Mouse (Mus musculus) neural tube, embryonic 14.5 days (tissue): Measurements from ENCODE around the gene Vav2. TPM values are rescaled to one million over a fixed set of nuclear protein-coding genes. Genes with fewer than 3 reads are reported as not detected.

Source experiments
- ATAC-seq: fragments of 200-750 bp; cut with Nextera tagmentation; 2 replicates; pipeline ENCODE4 v1.8.0; 2017; ENCODE audit warnings: low read depth, mild to moderate bottlenecking, moderate TSS enrichment, moderate library complexity
- H3K27ac ChIP-seq: fragments of 300-500 bp; sonication (generic); 2 replicates; pipeline ENCODE4 v1.5.1; 2014; ENCODE audit warnings: low read depth, mild to moderate bottlenecking, control low read depth, low read length, moderate library complexity, mixed read lengths
- H3K27me3 ChIP-seq: fragments of 300-500 bp; sonication (generic); 2 replicates; pipeline ENCODE4 v1.6.1; 2014; ENCODE audit warnings: low read length; ENCODE audit not compliant: control insufficient read depth, insufficient read depth
- H3K36me3 ChIP-seq: fragments of 300-500 bp; sonication (generic); 2 replicates; pipeline ENCODE4 v1.6.1; 2014; ENCODE audit warnings: low read length, mixed read lengths; ENCODE audit not compliant: control insufficient read depth, insufficient read depth
- H3K4me1 ChIP-seq: fragments of 300-500 bp; sonication (generic); 2 replicates; pipeline ENCODE4 v1.6.1; 2014; ENCODE audit warnings: low read length; ENCODE audit not compliant: control insufficient read depth, insufficient read depth
- H3K4me2 ChIP-seq: fragments of 300-500 bp; sonication (generic); 2 replicates; pipeline ENCODE4 v1.6.1; 2014; ENCODE audit warnings: mild to moderate bottlenecking, low read depth, low read length, control low read depth
- H3K4me3 ChIP-seq: fragments of 300-500 bp; sonication (generic); 2 replicates; pipeline ENCODE4 v1.5.1; 2014; ENCODE audit warnings: low read depth, low read length, control low read depth, mixed read lengths
- H3K9ac ChIP-seq: fragments of 300-500 bp; sonication (generic); replicated peaks from 2 replicates; pipeline ENCODE4 v1.6.1; 2014; ENCODE audit warnings: low read depth, mild to moderate bottlenecking, control low read depth, low read length, mixed read lengths
- H3K9me3 ChIP-seq: fragments of 300-500 bp; sonication (generic); 2 replicates; pipeline ENCODE4 v1.6.1; 2016; ENCODE audit warnings: low read length; ENCODE audit not compliant: control insufficient read depth
- WGBS: fragments of 180-500 bp; shearing (Covaris S2); extraction: QIAGEN DNeasy Blood & Tissue Kit; methylation state at CpG from one replicate; pipeline ENCODE4 v1.1.7; 2014; 5-methylcytosine and 5-hydroxymethylcytosine counted together
- polyA plus RNA-seq: library from polyadenylated mRNA; unstranded; fragments of >200 nt; fragmentation: Nextera tagmentation; extraction: Ambion mirVana; gene quantifications from 2 replicates; pipeline ENCODE4 v1.2.1, GENCODE M21; 2014

Gene Vav2
- 14.5 and 18.7 TPM in 2 replicates for polyA plus RNA-seq

DNA sequence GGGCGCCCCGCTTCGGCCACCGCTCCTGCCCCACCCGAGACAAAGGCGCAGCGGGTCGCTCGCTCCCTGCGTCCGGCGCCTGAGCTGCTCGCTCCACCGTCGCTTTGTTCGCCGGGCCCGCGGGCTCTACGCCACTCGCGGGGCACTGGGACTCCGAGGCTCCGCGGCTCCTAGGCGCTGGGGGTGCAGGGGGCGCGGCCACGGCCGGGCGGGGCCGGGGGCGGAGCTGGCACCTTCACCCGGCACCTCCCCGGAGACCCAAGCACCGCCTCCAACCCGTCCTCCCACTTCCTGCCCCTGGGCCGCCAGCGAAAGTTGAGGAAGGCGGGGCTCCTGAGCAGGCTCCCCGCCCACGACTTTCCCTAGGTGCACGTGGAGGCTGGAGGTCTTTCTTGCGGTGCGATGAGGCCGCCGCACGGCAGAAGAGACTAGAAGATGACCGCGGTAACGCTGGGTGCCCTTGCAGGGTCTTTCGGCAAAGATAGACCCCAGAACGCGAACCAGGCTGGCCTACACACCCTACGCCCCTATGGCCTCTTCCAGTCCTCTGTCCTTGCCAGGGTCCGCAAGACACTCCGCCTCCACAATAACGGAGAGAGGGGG lies at the start of gene Vav2:
Vav2 (minus strand) TSS at position 179 of the 603 bp plus-strand sequence.
- H3K9ac ChIP-seq = peak within 1 kb of the TSS; percentile 91
- peak within 1 kb of the TSS; percentile 91 for H3K4me3 ChIP-seq
- under 1% methylated on average over 49 of the region's 58 CpGs for WGBS
- peak; percentile 89 for ATAC-seq
- H3K27ac ChIP-seq = peak within 1 kb of the TSS; percentile 85
- peaks cover 35% of the 10 kb centered on the region for H3K4me1 ChIP-seq
- H3K27me3 ChIP-seq = no peaks in the 10 kb centered on the region
- H3K36me3 ChIP-seq = no peaks in the 10 kb centered on the region
- H3K9me3 ChIP-seq = no peaks in the 10 kb centered on the region
- H3K4me2 ChIP-seq = peak within 1 kb of the TSS; percentile 90

DNA sequence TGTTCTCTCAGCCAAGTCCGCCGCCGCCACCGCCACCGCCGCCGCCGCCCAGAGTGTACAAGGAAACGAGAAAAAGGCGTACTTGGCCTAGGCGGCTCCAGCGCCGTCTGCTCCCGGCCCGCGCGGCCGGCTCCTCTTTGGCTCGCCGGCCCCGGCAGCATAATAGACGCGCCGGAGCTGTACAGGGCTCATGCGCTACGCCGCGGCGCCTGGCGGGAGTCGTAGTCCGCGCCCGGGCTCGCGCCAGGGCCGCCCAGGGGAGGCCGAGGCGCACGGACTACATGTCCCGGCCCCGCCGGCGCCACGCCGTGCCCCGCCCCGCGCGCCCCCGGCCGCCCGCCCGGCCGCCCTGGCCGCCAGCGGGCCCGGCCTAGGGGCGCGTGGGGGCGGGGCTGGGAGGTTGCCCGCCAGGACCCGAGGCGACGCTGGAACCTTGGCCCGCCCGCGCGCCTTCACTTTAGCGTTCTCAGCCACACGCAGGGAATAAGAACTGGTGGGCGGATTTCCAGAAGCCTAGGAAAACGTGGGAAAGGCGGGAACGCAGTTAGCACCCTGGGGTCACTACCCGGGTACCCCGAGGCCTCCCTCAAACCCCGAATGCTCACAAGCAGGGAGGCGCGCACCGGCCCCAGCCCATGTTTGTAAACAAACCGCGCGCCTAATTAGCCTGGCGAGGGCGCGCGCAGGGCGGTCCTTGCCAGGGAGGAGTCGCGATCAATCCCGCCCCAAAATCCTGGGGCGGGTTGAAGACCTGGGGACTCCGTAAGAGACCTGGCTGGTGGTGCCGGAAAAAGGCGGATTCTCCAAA lies 48.9 kb upstream of the Vav2 start:
- Histone ChIP-seq H3K27me3 (no peaks in the 10 kb centered on the region), H3K4me1 (peaks cover 31% of the 10 kb centered on the region), H3K4me2 (peak overlapping the region; percentile 99), H3K27ac (peak overlapping the region; percentile 95), H3K4me3 (peak overlapping the region; percentile 98), H3K36me3 (no peaks in the 10 kb centered on the region), H3K9ac (peak overlapping the region; percentile 95), H3K9me3 (no peaks in the 10 kb centered on the region)
- ATAC-seq = peak; percentile 99
- under 1% methylated on average over 86 of the region's 96 CpGs for WGBS

DNA sequence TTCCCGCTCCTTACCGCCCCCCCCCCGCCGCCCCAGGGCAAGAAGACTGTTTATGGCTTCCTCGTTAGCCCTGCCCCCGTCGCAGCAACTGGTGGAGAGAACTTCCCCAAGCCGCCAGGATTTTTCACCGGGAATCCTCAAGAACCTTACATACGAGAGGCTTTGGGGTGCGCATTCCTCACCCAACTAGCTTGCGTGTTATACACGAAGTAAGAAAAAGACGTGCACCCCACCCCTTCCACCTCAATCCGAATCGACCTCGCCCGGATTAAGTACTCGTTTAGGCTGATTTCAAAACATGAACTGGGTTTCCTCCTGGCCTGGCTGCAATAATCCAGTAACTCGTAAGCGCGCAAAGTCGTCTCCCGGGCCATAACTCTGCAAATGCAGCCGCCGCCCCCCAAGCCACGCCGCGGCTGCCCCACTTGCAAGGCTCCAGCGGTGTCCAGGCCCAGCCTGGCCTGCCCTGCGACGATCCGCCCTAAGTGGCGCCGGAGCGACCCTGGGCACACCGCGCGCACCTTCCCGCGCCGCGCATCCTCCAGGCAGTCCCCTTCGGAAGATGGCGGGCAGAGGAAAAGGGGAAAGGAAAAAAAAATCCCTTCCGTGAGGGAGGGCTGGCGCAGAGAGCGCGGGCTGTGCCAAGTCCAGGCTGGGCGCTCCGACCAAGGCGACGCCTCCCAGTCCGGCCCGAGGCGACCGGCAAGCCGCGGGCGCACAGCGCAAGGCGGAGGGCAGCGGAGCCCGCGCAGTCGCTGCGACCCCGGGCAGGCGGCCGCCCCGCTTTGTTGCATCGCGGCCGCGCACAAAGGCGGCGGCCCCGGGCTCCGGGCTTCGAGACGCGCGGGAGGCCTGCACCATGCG lies 48.0 kb upstream of the Vav2 start:
- WGBS = under 1% methylated on average over 84 of the region's 84 CpGs
- H3K4me1 ChIP-seq = peaks cover 31% of the 10 kb centered on the region
- no peaks in the 10 kb centered on the region for H3K27me3 ChIP-seq
- no peaks in the 10 kb centered on the region for H3K9me3 ChIP-seq
- H3K27ac ChIP-seq = peak overlapping the region; percentile 95
- ATAC-seq = peak; percentile 58
- H3K4me3 ChIP-seq = peak overlapping the region; percentile 98
- H3K36me3 ChIP-seq = no peaks in the 10 kb centered on the region
- H3K9ac ChIP-seq = peak overlapping the region; percentile 95
- H3K4me2 ChIP-seq = peak overlapping the region; percentile 99

DNA sequence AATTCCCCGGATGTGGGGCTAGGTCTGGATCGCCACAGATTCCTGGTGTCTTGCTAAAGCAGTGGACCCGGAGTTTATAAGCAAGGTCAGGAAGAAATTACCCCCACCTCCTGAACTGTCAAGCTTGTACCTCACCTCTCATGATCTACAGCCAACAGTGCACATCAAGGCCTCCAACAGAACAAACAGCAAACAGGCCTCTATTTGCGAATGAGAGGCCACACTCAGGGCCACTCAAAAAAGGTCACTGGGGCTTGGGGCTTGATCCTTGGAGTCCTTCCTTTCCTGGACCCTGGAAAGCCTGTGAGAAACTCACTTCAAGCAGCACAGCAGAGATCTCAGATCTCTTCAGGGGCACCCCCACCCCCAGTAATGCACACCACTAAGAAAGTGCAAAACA lies 47.1 kb upstream of the Vav2 start:
- H3K4me1 ChIP-seq = peaks cover 31% of the 10 kb centered on the region
- no peak for ATAC-seq

DNA sequence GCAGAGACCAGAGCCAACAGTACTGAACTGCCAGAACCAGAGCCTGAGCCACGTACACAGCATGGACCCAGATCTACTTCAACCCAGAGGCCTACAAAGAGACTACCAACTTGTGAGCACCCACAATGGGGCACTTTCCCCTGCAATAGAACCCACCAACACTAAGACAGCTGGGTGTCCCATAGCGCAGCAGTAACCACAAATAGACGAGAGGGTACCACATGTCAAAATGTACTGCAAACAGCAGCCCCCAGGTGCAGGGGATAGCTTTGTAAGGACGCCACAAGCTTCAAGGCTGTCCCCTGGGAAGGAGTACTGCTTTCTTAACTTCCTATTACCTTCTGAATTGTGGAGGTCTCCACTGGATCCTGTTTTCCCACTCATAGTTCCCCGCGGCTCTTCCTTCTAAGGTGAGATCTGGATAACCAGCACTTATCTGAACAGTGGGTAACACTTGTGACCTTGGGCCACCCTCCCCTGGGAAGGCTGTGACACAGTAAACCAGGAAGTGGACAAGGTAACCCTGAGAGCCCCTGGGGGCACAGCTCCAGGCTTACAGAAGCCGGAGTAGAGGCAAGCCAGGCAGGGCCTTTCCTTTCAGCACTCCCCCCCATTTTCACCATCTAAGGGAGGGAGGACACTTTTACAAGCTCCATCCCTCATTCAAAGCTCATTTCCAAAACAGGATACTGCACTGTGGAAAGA lies 46.4 kb upstream of the Vav2 start:
- H3K4me1 ChIP-seq = peaks cover 31% of the 10 kb centered on the region
- H3K4me3 ChIP-seq = peak overlapping the region; percentile 98; the same call in 1 of the 2 replicates
- no peaks in the 10 kb centered on the region for H3K9me3 ChIP-seq

More for the DNA sequence above, 47.1 kb upstream of the Vav2 start:
- H3K9me3 ChIP-seq = no peaks in the 10 kb centered on the region
- 22% methylated on average over 4 of the region's 4 CpGs for WGBS
- H3K4me3 ChIP-seq = peak overlapping the region; percentile 98
- H3K36me3 ChIP-seq = no peaks in the 10 kb centered on the region
- H3K27ac ChIP-seq = no peak overlapping the region
- peak overlapping the region; percentile 99 for H3K4me2 ChIP-seq
- no peaks in the 10 kb centered on the region for H3K27me3 ChIP-seq
- H3K9ac ChIP-seq = peak overlapping the region; percentile 95

DNA sequence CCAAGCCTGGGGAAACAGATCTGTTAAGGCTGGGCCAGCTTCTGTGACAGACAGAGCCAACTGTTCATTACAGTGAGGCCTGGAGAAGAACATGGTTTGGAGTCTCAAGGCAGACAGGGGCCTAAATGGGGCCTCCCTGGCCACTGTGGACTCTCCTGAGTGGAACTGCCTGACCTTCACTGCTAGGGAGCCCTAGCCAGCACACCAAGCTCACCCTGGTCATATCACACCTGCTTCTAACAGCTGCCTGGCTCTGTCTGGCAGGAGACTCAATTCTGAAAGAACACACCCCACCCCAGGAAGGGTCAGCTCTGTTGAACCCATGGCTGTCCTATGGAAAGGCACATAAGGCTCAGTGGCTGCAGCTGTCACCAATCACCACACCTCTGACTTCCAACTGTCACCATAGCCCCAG lies 44.3 kb upstream of the Vav2 start:
- H3K4me2 ChIP-seq = no peak overlapping the region
- peaks cover 31% of the 10 kb centered on the region for H3K4me1 ChIP-seq
- H3K9me3 ChIP-seq = no peaks in the 10 kb centered on the region
- H3K36me3 ChIP-seq = no peaks in the 10 kb centered on the region
- ATAC-seq = no peak
- no peak overlapping the region for H3K4me3 ChIP-seq
- H3K27me3 ChIP-seq = no peaks in the 10 kb centered on the region
- no peak overlapping the region for H3K27ac ChIP-seq
- H3K9ac ChIP-seq = no peak overlapping the region

More for the DNA sequence above, 46.4 kb upstream of the Vav2 start:
- no peak overlapping the region for H3K27ac ChIP-seq
- no peaks in the 10 kb centered on the region for H3K36me3 ChIP-seq
- H3K9ac ChIP-seq = 0 out of 2 replicates have a peak overlapping the region, but pooled peaks have one; percentile 95
- no peaks in the 10 kb centered on the region for H3K27me3 ChIP-seq
- 69% methylated on average over 7 of the region's 7 CpGs for WGBS
- peak overlapping the region; percentile 99 for H3K4me2 ChIP-seq
- ATAC-seq = no peak

DNA sequence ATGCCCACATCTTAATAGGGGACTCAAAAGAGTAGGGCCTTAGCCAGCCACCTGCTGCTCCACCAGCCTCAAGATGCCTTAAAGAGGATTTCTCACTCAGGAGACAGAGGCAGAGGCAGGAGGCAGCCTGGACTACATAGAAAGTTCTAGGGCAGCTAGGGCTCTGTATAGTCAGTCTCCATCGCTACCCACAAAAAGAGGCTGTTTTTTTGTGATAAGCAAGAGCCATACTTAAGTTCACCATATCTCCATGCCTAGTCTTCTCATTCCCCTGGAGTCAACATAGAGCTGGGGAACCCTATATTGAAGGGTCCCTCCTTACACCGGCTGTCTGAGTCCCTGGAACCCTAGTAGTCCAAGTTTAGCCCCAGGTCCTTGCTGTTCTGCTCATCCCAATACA lies 43.7 kb upstream of the Vav2 start:
- 89% methylated on average over 2 of the region's 2 CpGs for WGBS
- Histone ChIP-seq H3K4me2 (no peak overlapping the region), H3K27ac (no peak overlapping the region), H3K9ac (no peak overlapping the region), H3K4me3 (no peak overlapping the region), H3K9me3 (no peaks in the 10 kb centered on the region), H3K4me1 (peaks cover 31% of the 10 kb centered on the region), H3K36me3 (no peaks in the 10 kb centered on the region), H3K27me3 (no peaks in the 10 kb centered on the region)
- ATAC-seq = no peak

DNA sequence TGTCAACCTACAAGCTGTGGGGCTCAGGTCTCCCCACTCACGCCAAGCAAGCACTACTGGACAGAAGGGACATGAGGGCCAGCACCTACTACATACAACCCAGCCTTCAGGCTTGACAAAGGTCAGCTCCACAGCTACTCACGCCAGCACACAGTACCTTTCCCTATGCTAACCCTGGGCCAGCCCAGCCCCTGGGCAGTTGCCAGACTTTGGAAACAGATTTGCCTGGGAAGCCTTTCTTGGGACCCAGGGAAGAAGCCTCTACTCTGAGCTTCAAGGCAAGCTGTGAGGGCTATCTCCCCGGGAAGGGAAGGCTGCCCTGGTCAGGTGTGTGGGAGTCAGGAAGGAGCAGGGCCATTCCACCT lies 43.1 kb upstream of the Vav2 start:
- Histone ChIP-seq H3K27me3 (no peaks in the 10 kb centered on the region), H3K4me2 (no peak overlapping the region), H3K4me3 (no peak overlapping the region), H3K36me3 (no peaks in the 10 kb centered on the region), H3K4me1 (peaks cover 31% of the 10 kb centered on the region), H3K9me3 (no peaks in the 10 kb centered on the region), H3K27ac (no peak overlapping the region), H3K9ac (no peak overlapping the region)
- ATAC-seq = no peak
- WGBS = 68% methylated on average over 3 of the region's 3 CpGs
